Mouse (Mus musculus) cerebellum, adult 2 months (tissue): Measurements from ENCODE around the gene Rexo5.

Source experiments
- CTCF ChIP-seq: fragments of 200-500 bp; IDR thresholded peaks from 2 replicates; pipeline ENCODE4 v1.5.1; 2011; ENCODE audit warnings: low read depth, mild to moderate bottlenecking, control low read depth, low read length, moderate library complexity, borderline replicate concordance; ENCODE audit not compliant: insufficient read depth
- POLR2A ChIP-seq: fragments of 200-500 bp; IDR thresholded peaks from 2 replicates; pipeline ENCODE4 v1.6.1; 2011; ENCODE audit warnings: low read length, control low read depth, borderline replicate concordance; ENCODE audit not compliant: insufficient read depth

GRCm38 (mm10) chr7:119800488-119800887 is 6.7 kb downstream of the Rexo5 start:
- TF ChIP-seq CTCF (no peak), POLR2A (no peak)
